Mouse (Mus musculus): ENCODE results near the gene Mc3r. TPM values are rescaled to one million over a fixed set of nuclear protein-coding genes. Genes with fewer than 3 reads are reported as not detected.

Gene Mc3r
- total and polyA plus RNA-seq, 2 experiments from 2014 or later, result 0.60 to 0.94 TPM

- ATAC-seq (ENCODE audit: low FRiP score) (0 out of 2 replicates have a peak, but pooled peaks have one; percentile 3), DNase-seq (ENCODE audit: low spot score) (no peak)
- no peak for TF ChIP-seq CTCF (IDR thresholded peaks at IDR 0.05)
- no peaks in the 10 kb centered on the region for H3K27me3 ChIP-seq (ENCODE audit: insufficient read depth, low read length)
- no peaks in the 10 kb centered on the region for H3K4me1 ChIP-seq (ENCODE audit: insufficient read depth, low read length)
- no peaks in the 10 kb centered on the region for H3K9me3 ChIP-seq (ENCODE audit: low read length)
- H3K27ac ChIP-seq (ENCODE audit: low read depth, low read length), result peak overlapping the region; percentile 69
- no peaks in the 10 kb centered on the region for H3K36me3 ChIP-seq (ENCODE audit: insufficient read depth, low read length)
- 63% methylated on average over 12 of the region's 12 CpGs for WGBS
- no peak overlapping the region for H3K4me3 ChIP-seq (ENCODE audit: low read depth, low read length)
- no peak overlapping the region for H3K4me2 ChIP-seq (ENCODE audit: low read depth, low read length, poor library complexity, severe bottlenecking)
- H3K9ac ChIP-seq (replicated peaks; ENCODE audit: low read length, poor library complexity, severe bottlenecking), result peak overlapping the region; percentile 29; the same call in 1 of the 2 replicates
These were observed 22.8 kb downstream of the Mc3r start for GRCm38 (mm10) chr2:172270974-172271697.

DNA sequence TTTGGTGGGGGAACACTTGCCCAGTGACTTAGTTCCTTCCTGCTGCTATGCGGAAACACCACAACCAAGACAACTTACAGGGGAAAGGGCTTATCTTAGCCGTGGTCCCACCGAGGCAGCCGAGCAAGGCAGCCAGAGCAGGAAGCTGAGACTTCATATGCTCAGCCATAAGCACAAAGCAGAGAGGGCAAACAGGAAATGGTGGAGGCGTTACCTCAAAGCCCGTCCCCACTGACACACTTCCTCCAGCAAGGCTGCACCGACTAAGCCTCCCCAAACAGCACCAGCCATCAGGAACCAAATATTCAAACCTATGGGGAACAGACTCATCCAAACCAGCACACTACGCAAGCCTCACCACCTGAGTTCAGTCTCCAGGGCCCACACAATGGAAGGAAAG lies 26.4 kb downstream of the Mc3r start:
- no peak for ATAC-seq (ENCODE audit: low FRiP score)
- no peaks in the 10 kb centered on the region for H3K9me3 ChIP-seq (ENCODE audit: low read length)
- WGBS, result 77% methylated on average over 8 of the region's 8 CpGs
- no peak overlapping the region for H3K4me3 ChIP-seq (ENCODE audit: low read depth, low read length)
- no peaks in the 10 kb centered on the region for H3K27me3 ChIP-seq (ENCODE audit: insufficient read depth, low read length)
- TF ChIP-seq CTCF (IDR thresholded peaks at IDR 0.05), result no peak
- no peaks in the 10 kb centered on the region for H3K36me3 ChIP-seq (ENCODE audit: insufficient read depth, low read length)
- no peak for DNase-seq (ENCODE audit: low spot score)
- no peak overlapping the region for H3K4me2 ChIP-seq (ENCODE audit: low read depth, low read length, poor library complexity, severe bottlenecking)
- no peak overlapping the region for H3K9ac ChIP-seq (replicated peaks; ENCODE audit: low read length, poor library complexity, severe bottlenecking)
- H3K4me1 ChIP-seq (ENCODE audit: insufficient read depth, low read length), result no peaks in the 10 kb centered on the region
- no peak overlapping the region for H3K27ac ChIP-seq (ENCODE audit: low read depth, low read length)

DNA sequence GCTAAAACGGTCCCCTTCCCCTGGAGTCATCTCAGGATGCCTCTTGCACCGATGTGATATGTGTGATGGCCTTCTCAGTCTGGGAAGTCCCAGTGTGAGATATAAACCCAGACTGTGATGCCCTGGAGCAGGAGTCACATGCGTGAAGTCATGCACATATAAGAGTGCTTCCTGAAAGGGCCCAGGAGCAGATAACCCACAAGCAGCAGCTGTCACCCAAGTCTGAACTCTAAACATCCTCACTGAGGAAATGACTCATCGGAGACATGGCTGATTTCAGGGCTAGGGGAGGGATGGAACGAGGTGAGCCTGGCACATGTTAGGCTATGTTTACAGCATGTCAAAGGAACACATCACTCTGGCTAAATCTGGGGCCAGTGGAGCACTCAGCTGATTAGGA lies 27.9 kb downstream of the Mc3r start:
- Histone ChIP-seq H3K27me3 (ENCODE audit: insufficient read depth, low read length) (no peaks in the 10 kb centered on the region), H3K9me3 (ENCODE audit: low read length) (no peaks in the 10 kb centered on the region), H3K36me3 (ENCODE audit: insufficient read depth, low read length) (no peaks in the 10 kb centered on the region), H3K4me2 (ENCODE audit: low read depth, low read length, poor library complexity, severe bottlenecking) (no peak overlapping the region), H3K9ac (replicated peaks; ENCODE audit: low read length, poor library complexity, severe bottlenecking) (no peak overlapping the region), H3K4me3 (ENCODE audit: low read depth, low read length) (no peak overlapping the region), H3K27ac (ENCODE audit: low read depth, low read length) (no peak overlapping the region), H3K4me1 (ENCODE audit: insufficient read depth, low read length) (no peaks in the 10 kb centered on the region)
- TF ChIP-seq CTCF (IDR thresholded peaks at IDR 0.05), result no peak
- ATAC-seq (ENCODE audit: low FRiP score) (no peak), DNase-seq (ENCODE audit: low spot score) (no peak)
- 83% methylated on average over 5 of the region's 5 CpGs for WGBS

GRCm38 (mm10) chr2:172278979-172279378 lies 30.7 kb downstream of the Mc3r start:
- Histone ChIP-seq H3K4me2 (ENCODE audit: low read depth, low read length, poor library complexity, severe bottlenecking) (no peak overlapping the region), H3K4me3 (ENCODE audit: low read depth, low read length) (no peak overlapping the region), H3K27ac (ENCODE audit: low read depth, low read length) (no peak overlapping the region), H3K9me3 (ENCODE audit: low read length) (no peaks in the 10 kb centered on the region), H3K27me3 (ENCODE audit: insufficient read depth, low read length) (no peaks in the 10 kb centered on the region), H3K4me1 (ENCODE audit: insufficient read depth, low read length) (0 out of 2 replicates have a peak, but pooled peaks cover 2% of the 10 kb centered on the region), H3K9ac (replicated peaks; ENCODE audit: low read length, poor library complexity, severe bottlenecking) (no peak overlapping the region), H3K36me3 (ENCODE audit: insufficient read depth, low read length) (no peaks in the 10 kb centered on the region)
- no peak for DNase-seq (ENCODE audit: low spot score)
- ATAC-seq (ENCODE audit: low FRiP score), result no peak
- no peak for TF ChIP-seq CTCF (IDR thresholded peaks at IDR 0.05)
- 62% methylated on average over 3 of the region's 3 CpGs for WGBS

DNA sequence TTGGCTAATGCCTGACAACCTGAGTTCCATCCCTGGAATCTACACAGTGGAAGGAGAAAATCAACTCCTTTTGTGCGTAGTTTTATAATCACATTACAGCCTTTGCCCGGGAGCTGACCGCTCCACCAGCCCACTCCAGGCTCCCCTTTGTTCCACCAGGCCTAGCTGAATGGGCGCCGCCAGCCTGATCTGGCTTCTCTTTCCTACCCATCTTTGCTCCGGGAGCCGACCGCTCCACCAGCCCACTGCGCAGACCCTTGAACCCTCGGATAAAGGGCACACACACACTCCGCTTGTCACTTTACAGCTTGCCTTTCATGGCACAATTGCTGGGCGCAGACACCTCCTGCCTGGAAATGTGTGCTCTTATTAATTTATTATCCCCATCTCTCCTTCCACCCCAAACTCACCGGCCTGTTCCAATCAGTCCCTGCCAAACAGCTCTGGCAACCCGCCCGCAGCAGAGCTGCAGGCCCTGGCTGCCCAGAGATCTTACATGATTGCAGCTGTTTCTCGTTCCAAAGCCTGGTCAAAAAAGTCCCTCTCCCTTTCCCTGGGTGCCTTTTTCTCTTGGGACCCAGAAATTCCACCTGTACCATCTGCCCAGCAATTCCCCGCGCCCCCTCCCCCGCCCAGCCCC lies 33.9 kb downstream of the Mc3r start:
- H3K9ac ChIP-seq (replicated peaks; ENCODE audit: low read length, poor library complexity, severe bottlenecking), result no peak overlapping the region
- ATAC-seq (ENCODE audit: low FRiP score) (no peak), DNase-seq (ENCODE audit: low spot score) (peak; percentile 69)
- TF ChIP-seq CTCF (IDR thresholded peaks at IDR 0.05), result no peak
- H3K4me1 ChIP-seq (ENCODE audit: insufficient read depth, low read length), result 0 out of 2 replicates have a peak, but pooled peaks cover 2% of the 10 kb centered on the region
- no peaks in the 10 kb centered on the region for H3K27me3 ChIP-seq (ENCODE audit: insufficient read depth, low read length)
- H3K4me3 ChIP-seq (ENCODE audit: low read depth, low read length), result no peak overlapping the region
- no peaks in the 10 kb centered on the region for H3K36me3 ChIP-seq (ENCODE audit: insufficient read depth, low read length)
- no peak overlapping the region for H3K27ac ChIP-seq (ENCODE audit: low read depth, low read length)
- H3K9me3 ChIP-seq (ENCODE audit: low read length), result no peaks in the 10 kb centered on the region
- WGBS, result 31% methylated on average over 19 of the region's 19 CpGs
- H3K4me2 ChIP-seq (ENCODE audit: low read depth, low read length, poor library complexity, severe bottlenecking), result no peak overlapping the region

DNA sequence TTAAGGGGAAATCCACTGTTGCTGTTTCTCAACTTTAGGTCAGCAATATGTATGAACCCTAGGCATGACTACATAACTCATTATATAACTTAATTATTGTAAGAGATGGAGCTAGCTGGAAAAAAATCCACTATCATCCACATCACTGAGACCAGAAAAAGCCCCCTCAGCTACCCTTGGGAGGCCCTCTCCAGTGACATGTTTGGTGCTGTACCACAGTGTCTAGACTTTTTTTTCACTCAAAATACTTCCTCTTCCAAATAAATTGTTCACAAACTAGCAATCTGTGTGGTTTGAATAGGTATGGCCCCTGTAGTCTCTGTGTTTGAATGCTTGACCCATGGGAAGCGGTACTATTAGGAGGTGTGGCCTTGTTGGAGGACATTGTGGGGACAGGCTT lies 39.4 kb downstream of the Mc3r start:
- ATAC-seq (ENCODE audit: low FRiP score), result no peak

More for the DNA sequence above, 39.4 kb downstream of the Mc3r start:
- Histone ChIP-seq H3K36me3 (ENCODE audit: insufficient read depth, low read length) (no peaks in the 10 kb centered on the region), H3K27me3 (ENCODE audit: insufficient read depth, low read length) (no peaks in the 10 kb centered on the region), H3K4me1 (ENCODE audit: insufficient read depth, low read length) (peaks cover under 1% of the 10 kb centered on the region; the same call in 1 of the 2 replicates), H3K4me2 (ENCODE audit: low read depth, low read length, poor library complexity, severe bottlenecking) (no peak overlapping the region), H3K27ac (ENCODE audit: low read depth, low read length) (no peak overlapping the region), H3K4me3 (ENCODE audit: low read depth, low read length) (no peak overlapping the region), H3K9ac (replicated peaks; ENCODE audit: low read length, poor library complexity, severe bottlenecking) (no peak overlapping the region), H3K9me3 (ENCODE audit: low read length) (no peaks in the 10 kb centered on the region)
- WGBS, result 94% methylated on average over 1 of the region's 1 CpGs
- DNase-seq (ENCODE audit: low spot score), result no peak
- no peak for TF ChIP-seq CTCF (IDR thresholded peaks at IDR 0.05)
